Mouse (Mus musculus) thymus, postnatal 36 days (tissue): ENCODE results near the gene Tfdp2.
"Not testable (repeated sequence)": the region's sequence is repeated elsewhere in the genome, so short reads cannot be mapped to it uniquely, and the experiment has no call there.

ENCODE experiments used
- DNase-seq, 2 experiments: peaks; one replicate each; pipeline ENCODE4 v3.0.0; 2022; ENCODE audit warnings: mixed read lengths in 2 of 2

Tfdp2 gene

DNA sequence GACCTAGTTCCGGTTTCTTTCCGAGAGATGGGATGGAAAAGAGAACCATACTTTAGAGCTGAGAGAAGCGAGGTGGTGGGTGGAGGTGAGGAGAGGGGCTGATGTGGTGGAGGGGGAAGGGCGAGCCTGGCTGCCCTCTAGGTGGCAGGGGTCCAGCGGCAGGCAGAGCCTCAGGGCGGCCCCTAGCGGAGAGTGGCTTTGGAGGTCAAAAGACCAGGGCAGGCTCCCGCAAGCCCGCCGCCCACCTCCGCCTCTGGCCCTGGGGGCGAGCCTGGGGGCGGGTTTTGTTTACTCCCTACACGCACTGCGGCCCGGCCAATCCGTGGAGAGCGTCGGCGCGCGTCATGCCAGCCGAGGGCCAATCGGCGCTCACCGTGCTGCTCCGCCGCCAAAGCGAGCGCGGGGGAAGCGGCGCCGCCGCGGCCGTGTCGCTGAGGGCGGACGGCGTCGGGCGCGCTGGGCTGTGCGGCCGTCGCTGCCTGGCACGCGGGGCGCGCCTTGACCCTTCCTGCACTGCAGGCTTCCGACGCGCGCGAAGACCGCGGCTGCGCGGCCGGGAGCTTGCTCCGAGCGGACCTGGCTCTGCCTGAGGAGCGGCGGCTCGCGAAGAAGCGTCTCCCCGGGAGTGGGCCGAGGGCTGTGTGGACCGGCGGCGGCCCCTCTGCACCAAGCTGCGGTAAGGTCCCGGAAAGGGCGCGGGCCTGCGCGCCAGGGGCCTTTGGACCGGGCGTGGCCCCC lies at the start of gene Tfdp2:
TSS of gene Tfdp2 (plus strand) at position 391 of the 738 bp plus-strand sequence.
- DNase-seq: peak; percentile 84 to 90

DNA sequence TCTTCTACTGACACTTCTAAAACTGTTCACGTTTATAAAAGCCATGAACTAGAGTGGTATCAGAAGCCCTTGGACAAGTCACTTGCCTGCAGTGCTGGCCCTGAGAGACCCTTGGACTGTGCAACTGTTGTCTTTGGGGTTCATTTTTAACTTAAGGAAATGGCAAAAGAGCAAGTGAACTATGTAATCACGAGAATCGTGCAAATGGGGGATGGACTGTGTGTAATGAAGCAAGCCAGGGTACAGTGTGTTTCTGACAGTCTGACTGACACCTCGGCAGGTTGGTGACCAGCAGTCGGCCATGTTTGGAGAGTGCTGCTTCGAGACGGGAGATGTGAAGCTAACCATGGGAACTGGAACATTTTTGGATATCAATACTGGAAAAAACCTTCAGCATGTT lies 43.3 kb upstream of the Tfdp2 start:
- DNase-seq: no peak

- DNase-seq: peak; percentile 16 to 17
These were observed 37.6 kb upstream of the Tfdp2 start for GRCm38 (mm10) chr9:96158431-96158830.

DNA sequence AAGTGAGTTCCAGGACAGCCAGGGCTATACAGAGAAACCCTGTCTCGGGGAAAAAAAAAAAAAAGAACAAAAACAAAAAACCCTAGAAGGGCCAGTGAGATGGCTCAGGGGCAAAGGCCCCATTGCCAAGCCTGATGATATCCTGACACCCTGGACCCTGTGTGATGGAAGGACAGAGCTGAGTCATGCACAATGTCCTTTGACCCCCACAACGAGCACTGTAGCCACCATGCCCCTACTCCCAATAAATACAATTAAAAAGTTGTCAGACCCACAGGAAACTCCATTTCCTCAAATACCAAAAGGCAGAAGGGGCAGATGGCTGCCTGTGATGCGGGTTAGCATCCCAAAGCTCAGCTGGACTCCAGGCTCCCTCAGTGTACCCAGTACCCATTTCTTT lies 37.0 kb upstream of the Tfdp2 start:
- no peak for DNase-seq

- DNase-seq: no peak
These were observed 35.3 kb upstream of the Tfdp2 start for GRCm38 (mm10) chr9:96160767-96161166.

- DNase-seq: no peak
These were observed 33.7 kb upstream of the Tfdp2 start for GRCm38 (mm10) chr9:96162421-96162820.

DNA sequence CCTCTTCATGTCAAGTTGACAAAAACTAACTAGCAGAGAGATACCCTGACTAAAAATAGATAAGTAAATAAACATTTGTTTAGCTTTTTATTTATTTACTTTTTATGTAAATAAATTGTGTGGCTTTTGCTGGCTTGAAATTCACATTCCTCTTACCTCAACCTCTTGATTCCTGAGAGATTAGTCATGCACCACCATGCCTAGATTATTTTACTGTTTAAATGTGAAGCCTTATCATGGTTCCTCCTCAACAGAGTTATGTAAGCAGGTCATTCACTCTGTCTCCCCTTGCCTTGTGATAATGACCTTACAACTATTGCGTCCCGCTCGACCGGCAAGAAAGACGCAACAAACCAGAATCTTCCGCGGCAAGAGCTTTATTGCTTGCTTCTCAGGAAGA lies 32.6 kb upstream of the Tfdp2 start:
- DNase-seq: no peak

DNA sequence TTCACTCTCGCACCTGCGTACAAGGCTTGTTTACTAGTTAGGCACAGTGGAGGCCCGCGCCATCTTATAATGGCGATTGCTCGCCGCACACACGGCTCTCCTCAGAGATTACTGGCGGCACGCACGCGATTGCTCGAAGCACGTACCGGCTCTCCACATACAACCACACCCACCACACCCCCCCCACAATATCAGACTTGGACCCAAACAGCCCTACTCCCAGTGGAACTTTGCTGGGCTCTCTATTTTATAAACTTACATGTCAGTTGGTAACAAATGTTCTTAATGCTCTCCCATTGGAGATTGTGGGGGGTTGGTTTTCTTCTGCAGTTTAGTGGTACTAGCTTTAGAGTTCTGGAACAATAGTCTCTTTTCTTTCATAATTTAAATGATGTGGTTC lies 32.1 kb upstream of the Tfdp2 start:
- not testable (repeated sequence) for DNase-seq

DNA sequence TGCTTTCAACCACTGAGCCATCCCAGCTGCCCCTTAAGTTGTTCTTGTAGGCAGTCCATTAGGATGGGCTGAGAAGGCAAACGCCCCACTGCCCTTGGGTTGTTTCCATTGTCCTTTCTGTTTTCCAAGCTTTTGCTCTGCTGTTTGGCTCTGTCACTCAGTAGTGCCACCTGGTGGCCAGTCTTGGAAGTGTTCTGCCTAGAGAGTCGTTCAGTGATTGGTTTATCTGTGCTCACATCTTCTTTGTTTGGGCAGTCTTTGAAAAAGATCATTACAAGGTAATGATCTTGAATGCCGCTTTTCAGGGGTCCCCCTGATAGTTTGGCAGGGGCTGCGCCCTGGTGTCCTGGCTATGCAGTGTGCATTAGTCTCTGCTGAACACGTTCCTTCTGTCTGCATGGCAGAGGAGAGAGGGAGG lies 28.9 kb upstream of the Tfdp2 start:
- DNase-seq: peak; percentile 70 to 77

DNA sequence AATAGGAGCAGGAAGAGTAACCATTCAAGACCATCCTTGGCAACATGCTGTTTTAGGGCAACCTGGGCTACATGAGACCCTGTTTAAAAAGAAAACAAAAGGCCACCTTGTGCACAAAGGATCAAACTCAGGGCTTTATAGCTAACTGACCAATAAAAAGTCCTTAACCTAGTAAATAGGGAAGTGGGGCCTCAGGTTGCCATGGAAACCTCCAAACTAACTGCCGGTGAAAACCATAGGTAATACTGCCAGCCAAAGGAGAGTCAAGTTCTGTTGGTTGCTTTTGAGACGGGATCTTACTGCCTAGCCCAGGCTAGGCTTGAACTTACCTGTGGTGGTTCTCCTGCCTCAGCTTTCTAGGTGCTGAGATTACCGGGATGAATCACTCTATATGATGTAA lies 25.5 kb upstream of the Tfdp2 start:
- no peak for DNase-seq

GRCm38 (mm10) chr9:96184909-96185308 lies 11.2 kb upstream of the Tfdp2 start:
- no peak for DNase-seq

DNA sequence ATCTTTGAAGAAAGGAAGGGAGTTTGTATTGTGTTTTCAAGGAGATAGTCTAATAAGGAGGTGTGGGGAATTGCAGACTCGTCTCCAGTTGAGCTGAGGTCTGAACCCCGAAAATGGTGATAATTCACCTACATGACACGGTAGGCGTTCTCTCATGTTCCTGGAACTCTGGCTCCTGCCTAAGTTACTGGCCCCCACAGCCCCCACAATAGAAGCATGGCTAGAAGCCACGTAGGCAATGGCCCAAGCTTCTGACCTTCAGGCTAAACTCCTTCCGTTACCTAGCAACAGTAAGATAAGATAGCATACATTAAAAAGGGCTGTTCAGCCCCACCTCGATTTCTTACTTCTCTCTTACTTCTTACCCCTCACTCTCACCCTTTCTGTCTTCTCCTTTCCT lies 9.4 kb upstream of the Tfdp2 start:
- no peak for DNase-seq

- peak; percentile 52 to 60 for DNase-seq
These were observed 634 bp downstream of the Tfdp2 start for GRCm38 (mm10) chr9:96196636-96197181.

DNA sequence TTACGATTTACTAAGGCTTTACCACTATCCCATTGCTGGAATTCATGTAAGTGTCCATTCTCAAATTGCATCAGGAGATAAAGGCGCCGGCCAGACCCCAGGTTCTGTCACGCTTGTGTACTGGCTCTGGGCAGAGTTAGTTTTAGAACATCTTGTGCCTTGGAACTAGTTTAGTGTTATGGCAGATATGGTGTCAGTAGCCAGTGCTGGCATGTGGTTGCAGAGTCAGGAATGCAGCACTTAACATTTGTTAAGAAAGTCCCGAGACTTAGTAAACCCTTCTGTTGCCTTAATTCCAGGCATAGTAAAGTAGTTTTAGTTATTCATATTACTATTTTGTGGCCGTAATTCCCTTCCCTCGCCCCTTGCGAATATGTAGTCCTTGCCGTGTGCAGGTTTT lies 1.7 kb downstream of the Tfdp2 start:
- DNase-seq: no peak

- no peak for DNase-seq
These were observed 7.6 kb downstream of the Tfdp2 start for GRCm38 (mm10) chr9:96203663-96204062.

- DNase-seq: no peak
These were observed 11.4 kb downstream of the Tfdp2 start for GRCm38 (mm10) chr9:96207428-96207827.

DNA sequence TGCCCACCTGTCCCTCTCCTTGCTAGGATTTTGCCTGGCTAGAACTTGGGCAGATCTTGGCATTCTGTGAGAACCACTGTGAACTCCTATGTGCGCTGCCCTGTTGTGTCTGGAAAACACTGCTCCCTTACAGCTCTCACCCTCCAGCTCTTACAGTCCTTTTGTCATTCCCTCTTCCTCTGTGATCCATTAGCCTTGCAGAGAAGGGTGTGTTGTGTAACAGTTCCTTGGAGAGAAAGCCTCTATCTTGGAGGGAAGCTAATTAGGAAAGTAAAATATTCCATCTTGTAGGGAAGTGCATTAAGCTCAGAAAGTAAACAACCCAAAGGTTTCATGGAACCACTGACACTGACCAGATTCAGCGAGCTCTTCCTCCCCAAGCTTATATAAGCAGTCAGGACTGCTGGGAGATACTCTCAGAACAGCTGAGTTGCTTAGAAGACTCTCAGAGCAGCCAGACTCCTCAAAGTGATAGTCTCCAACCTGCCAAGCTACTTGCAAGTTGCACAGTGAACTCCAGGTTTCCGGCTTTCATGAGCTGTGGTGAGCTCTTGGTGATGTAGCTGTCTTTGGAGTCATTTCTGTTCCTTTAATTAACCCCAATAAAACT lies 17.1 kb downstream of the Tfdp2 start:
- no peak for DNase-seq

GRCm38 (mm10) chr9:96214171-96214570 lies 18.1 kb downstream of the Tfdp2 start:
- no peak for DNase-seq

- no peak for DNase-seq
These were observed 21.2 kb downstream of the Tfdp2 start for GRCm38 (mm10) chr9:96217299-96217698.

DNA sequence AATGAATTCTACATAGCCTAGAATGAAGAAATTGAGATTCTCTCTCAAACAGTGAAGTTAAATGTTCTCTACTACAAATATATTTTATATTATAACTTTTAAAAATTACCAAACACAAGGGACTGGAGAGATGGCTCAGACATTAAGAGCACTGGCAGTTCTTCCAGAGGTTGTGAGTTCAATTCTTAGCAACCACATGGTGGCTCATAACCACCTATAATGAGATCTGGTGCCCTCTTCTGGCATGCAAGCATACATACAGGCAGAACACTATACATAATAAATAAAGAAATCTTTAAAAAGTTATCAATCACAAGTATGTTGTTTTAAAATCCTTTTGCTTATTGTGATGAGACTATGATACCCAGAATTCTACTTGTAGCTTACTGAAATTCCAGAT lies 21.7 kb downstream of the Tfdp2 start:
- DNase-seq: no peak

DNA sequence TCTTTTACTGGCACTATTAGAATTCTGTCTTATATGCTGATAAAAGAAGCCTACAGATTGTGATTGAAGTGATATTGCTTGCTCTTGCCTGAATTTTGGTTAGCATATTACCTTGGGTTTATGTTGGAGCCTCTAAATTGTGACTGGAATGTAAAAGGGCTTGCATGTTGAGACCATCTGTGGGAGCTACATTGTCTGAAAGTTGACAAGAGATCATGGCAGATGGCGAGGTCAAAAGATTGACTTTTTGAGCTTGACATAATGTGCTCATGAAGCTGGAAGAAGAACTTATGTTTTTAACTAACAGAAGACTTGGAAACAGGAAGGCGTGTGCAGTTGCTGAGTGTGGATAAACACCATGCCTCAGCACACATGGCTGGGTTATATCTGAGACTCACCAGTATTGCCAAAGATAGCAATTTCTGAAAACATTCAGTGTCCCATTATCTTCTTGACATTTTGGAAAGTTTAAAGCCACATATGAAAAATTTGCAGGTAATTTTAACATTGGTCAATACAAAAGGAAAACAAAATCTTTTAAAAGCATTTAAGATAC lies 23.1 kb downstream of the Tfdp2 start:
- DNase-seq: no peak

GRCm38 (mm10) chr9:96220419-96220818 lies 24.3 kb downstream of the Tfdp2 start:
- DNase-seq: no peak

GRCm38 (mm10) chr9:96223302-96223701 lies 27.2 kb downstream of the Tfdp2 start:
- no peak for DNase-seq

- no peak for DNase-seq
These were observed 32.2 kb downstream of the Tfdp2 start for GRCm38 (mm10) chr9:96228285-96228684.
